Mouse (Mus musculus) C2C12 (cell line): ENCODE measurements around the gene Slc44a2.

Experiments
- CEBPB ChIP-seq: IDR thresholded peaks from one replicate; pipeline ENCODE4 v1.6.1; 2011; ENCODE audit warnings: low read depth, mild to moderate bottlenecking, control low read depth, moderate library complexity
- CTCF ChIP-seq: IDR thresholded peaks from one replicate; pipeline ENCODE4 v1.5.1; 2011; ENCODE audit not compliant: control insufficient read depth, insufficient read depth, insufficient read length
- FOSL1 ChIP-seq: IDR thresholded peaks from one replicate; pipeline ENCODE4 v1.8.0; 2011; ENCODE audit warnings: mild to moderate bottlenecking, low read length; ENCODE audit not compliant: poor library complexity, insufficient read depth, severe bottlenecking
- MYOD1 ChIP-seq: IDR thresholded peaks from one replicate; pipeline ENCODE4 v1.6.1; 2011; ENCODE audit warnings: low read depth; ENCODE audit not compliant: control insufficient read depth, insufficient read length

DNA sequence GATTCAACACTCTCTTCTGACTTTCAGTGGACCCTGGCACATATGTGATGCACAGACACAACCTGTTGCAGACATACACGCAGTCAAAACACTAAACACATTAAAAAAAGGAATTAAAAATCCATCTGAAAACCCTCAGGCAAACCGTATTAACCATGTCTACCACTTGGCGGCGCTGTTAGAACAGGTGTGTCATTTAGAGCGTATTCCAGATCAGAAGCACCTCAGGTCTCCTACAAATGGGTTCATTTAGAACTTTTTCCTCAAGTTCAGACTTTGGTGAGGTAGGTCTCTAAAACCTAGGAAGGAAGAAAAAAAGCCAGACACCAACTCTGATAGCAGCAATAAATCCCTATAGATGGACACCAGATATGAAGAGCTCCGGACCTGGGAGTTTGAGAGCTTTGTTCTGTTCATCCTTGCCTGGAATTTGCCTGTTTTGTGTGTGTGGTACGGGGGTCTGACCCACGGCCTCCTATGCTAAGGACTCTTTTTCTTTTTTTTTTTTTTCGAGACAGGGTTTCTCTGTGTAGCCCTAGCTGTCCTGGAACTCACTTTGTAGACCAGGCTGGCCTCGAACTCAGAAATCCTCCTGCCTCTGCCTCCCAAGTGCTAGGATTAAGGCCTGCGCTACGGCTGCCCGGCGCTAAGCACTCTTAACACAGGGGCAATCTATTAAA, 46.2 kb downstream of the Slc44a2 start:
- TF ChIP-seq MYOD1 = no peak
- no peak for TF ChIP-seq CEBPB
- TF ChIP-seq CTCF = no peak
- TF ChIP-seq FOSL1 = no peak
